Mouse (Mus musculus): ENCODE measurements around the gene Armh3.
"Not testable (repeated sequence)": the region's sequence is repeated elsewhere in the genome, so short reads cannot be mapped to it uniquely, and the experiment has no call there.

Armh3 gene

GRCm38 (mm10) chr19:46032731-46033510 is 34.6 kb upstream of the Armh3 start:
- DNase-seq (ENCODE audit: low spot score): no peak

- no peak for DNase-seq (ENCODE audit: low spot score)
These were observed 33.6 kb upstream of the Armh3 start for GRCm38 (mm10) chr19:46031689-46032432.

GRCm38 (mm10) chr19:46030196-46030983 is 32.1 kb upstream of the Armh3 start:
- no peak for DNase-seq (ENCODE audit: low spot score)

- no peak for DNase-seq (ENCODE audit: low spot score)
These were observed 31.4 kb upstream of the Armh3 start for GRCm38 (mm10) chr19:46029652-46030051.

- DNase-seq (ENCODE audit: low spot score): no peak
These were observed 30.5 kb upstream of the Armh3 start for GRCm38 (mm10) chr19:46028747-46029320.

GRCm38 (mm10) chr19:46026567-46026966 is 28.3 kb upstream of the Armh3 start:
- no peak for DNase-seq (ENCODE audit: low spot score)

- no peak for DNase-seq (ENCODE audit: low spot score)
These were observed 26.7 kb upstream of the Armh3 start for GRCm38 (mm10) chr19:46024959-46025358.

- DNase-seq (ENCODE audit: low spot score): no peak
These were observed 17.7 kb upstream of the Armh3 start for GRCm38 (mm10) chr19:46016023-46016422.

GRCm38 (mm10) chr19:46014572-46015178 is 16.4 kb upstream of the Armh3 start:
- peak; percentile 81 for DNase-seq (ENCODE audit: low spot score)

- DNase-seq (ENCODE audit: low spot score): no peak
These were observed 7.4 kb upstream of the Armh3 start for GRCm38 (mm10) chr19:46005680-46006079.

- DNase-seq (ENCODE audit: low spot score): no peak
These were observed 6.7 kb upstream of the Armh3 start for GRCm38 (mm10) chr19:46004814-46005466.

- DNase-seq (ENCODE audit: low spot score): peak; percentile 90
These were observed 5.3 kb upstream of the Armh3 start, which contains the start of gene Hps6 for GRCm38 (mm10) chr19:46003371-46004226. Hps6 (plus strand) TSS chr19:46003508.

- DNase-seq (ENCODE audit: low spot score): no peak
These were observed 4.0 kb upstream of the Armh3 start for GRCm38 (mm10) chr19:46002279-46002678.

GRCm38 (mm10) chr19:45999378-45999777 is 1.1 kb upstream of the Armh3 start:
- no peak for DNase-seq (ENCODE audit: low spot score)

- no peak for DNase-seq (ENCODE audit: low spot score)
These were observed 468 bp upstream of the Armh3 start for GRCm38 (mm10) chr19:45998694-45999217.

- DNase-seq (ENCODE audit: low spot score): peak; percentile 12
These were observed 923 bp downstream of the Armh3 start for GRCm38 (mm10) chr19:45997365-45997764.

GRCm38 (mm10) chr19:45993981-45994737 is 4.1 kb downstream of the Armh3 start:
- DNase-seq (ENCODE audit: low spot score): no peak

GRCm38 (mm10) chr19:45993441-45993840 is 4.8 kb downstream of the Armh3 start:
- not testable (repeated sequence) for DNase-seq (ENCODE audit: low spot score)

GRCm38 (mm10) chr19:45991171-45991570 is 7.1 kb downstream of the Armh3 start:
- DNase-seq (ENCODE audit: low spot score): no peak

All from yolk sac, embryonic 10.5 days (tissue).